28 mouse cellular contexts compared by ENCODE assay signal in genomic region chr11:78341702-78342101, GRCm38 (mm10). TPM values are rescaled to one million over a fixed set of nuclear protein-coding genes. Genes with fewer than 3 reads are reported as not detected.
"Had no signal": no experiment of that assay in that cellular context is flagged by ENCODE, and none has a peak within 500 bp of the region (broad histone marks: within the 10 kb centered on the region; RNA-seq: fewer than 3 reads in every experiment).

No protein-coding gene starts in this region.

- H3K4me3 ChIP-seq: gastrocnemius, adult 2 months; heart, adult 2 months; heart, embryonic 13.5 days; heart, embryonic 15.5 days; hindbrain, embryonic 10.5 days; hindbrain, embryonic 12.5 days; intestine, embryonic 15.5 days; layer of hippocampus, adult 2 months; left cerebral cortex, adult 2 months had no signal

- DNase-seq: gastrocnemius, adult 2 months; gastrocnemius, postnatal 10 days; gastrocnemius, postnatal 25 days; heart, adult 2 months; heart, postnatal 14 days; heart, postnatal 4 days; kidney, adult 18-20 months; kidney, adult 8-10 months; kidney, postnatal 10 days; kidney, postnatal 4 days; liver had no signal

- H3K9me3 ChIP-seq: heart, embryonic 13.5 days; heart, embryonic 15.5 days; hindbrain, embryonic 10.5 days; hindbrain, embryonic 12.5 days; intestine, embryonic 15.5 days had no signal

- ATAC-seq: hindbrain, embryonic 16.5 days; inflammation-experienced regulatory T-cells, adult 6 months; intestine, embryonic 15.5 days; intestine, postnatal 0 days had no signal

- H3K9ac ChIP-seq: heart, embryonic 13.5 days; heart, embryonic 15.5 days; hindbrain, embryonic 12.5 days; hindbrain, embryonic 14.5 days; intestine, embryonic 15.5 days had no signal

- H3K4me2 ChIP-seq: heart, embryonic 11.5 days; heart, embryonic 13.5 days; heart, embryonic 15.5 days; hindbrain, embryonic 12.5 days; hindbrain, embryonic 14.5 days; intestine, embryonic 15.5 days; liver, embryonic 11.5 days had no signal

- H3K27ac ChIP-seq: gastrocnemius, adult 2 months; heart, adult 2 months; heart, embryonic 13.5 days; heart, embryonic 15.5 days; hindbrain, embryonic 10.5 days; hindbrain, embryonic 12.5 days; hindbrain, embryonic 14.5 days; intestine, embryonic 15.5 days; layer of hippocampus, adult 2 months; left cerebral cortex, adult 2 months had no signal

- H3K27me3 ChIP-seq: heart, embryonic 13.5 days; heart, embryonic 15.5 days; hindbrain, embryonic 12.5 days; intestine, embryonic 15.5 days had no signal

RNA-seq across cellular contexts. Expression of gene Foxn1, which starts 44.7 kb away (rescaled TPM):
- polyA plus RNA-seq: frontal cortex, adult 2 months; heart, adult 2 months; heart, postnatal 0 days; hindbrain, embryonic 10.5 days; hindbrain, embryonic 12.5 days; hindbrain, embryonic 14.5 days; hindbrain, embryonic 16.5 days; inflammation-experienced regulatory T-cells, adult 6 months; intestine, embryonic 15.5 days; intestine, postnatal 0 days; kidney, embryonic 14.5 days; kidney, embryonic 16.5 days; liver, embryonic 11.5 days had no signal
